Mouse (Mus musculus) embryo, embryonic 10 days (tissue): ENCODE measurements around the gene Gm27029.
"Not testable (repeated sequence)": the region's sequence is repeated elsewhere in the genome, so short reads cannot be mapped to it uniquely, and the experiment has no call there.

Source experiments
- DNase-seq: peaks from one replicate; pipeline ENCODE4 v3.0.0-alpha.2; 2015; ENCODE audit warnings: low spot score

Gene Gm27029

DNA sequence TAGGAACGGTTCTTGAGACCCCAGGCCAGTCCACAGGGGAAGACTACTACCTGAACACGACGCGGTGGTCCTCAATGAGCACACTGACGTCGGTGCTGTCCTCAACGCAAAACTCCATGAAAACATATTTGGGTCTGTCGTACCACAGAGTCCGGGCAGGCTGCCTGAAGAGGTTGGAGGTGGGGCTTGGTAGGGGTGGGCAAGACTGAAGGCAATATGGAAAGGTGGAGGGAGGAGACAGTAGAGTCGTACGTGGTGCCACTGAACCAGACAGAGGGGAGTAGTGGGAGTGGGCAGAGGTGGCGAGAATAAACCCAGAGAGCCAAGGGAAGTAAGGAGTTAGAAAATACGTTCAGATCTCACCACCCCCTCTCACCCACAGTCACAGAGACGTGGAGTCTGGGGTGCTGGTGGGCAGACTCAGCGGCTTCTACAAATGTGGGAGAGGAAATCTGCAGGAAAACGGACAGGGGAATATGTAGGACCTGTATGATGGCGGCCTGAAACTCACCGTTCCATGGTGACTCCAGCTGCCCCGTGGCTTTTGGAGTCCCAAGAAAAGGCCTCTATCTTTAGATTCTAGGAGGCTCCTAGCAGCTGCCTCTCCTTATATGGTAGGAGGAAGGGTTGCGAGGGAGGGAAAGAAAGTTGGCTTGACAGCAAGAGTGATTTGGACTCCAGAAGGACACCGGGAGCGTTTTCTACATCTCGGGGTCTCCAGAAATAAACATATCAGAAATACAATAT, at the start of gene Gm27029:
Gene Gm27029, minus strand, starts transcription at position 692 of the 747 bp plus-strand sequence.
- DNase-seq: peak; percentile 67

- no peak for DNase-seq
Measured at GRCm38 (mm10) chr11:101474298-101474697, 49.7 kb upstream of the Gm27029 start.

DNA sequence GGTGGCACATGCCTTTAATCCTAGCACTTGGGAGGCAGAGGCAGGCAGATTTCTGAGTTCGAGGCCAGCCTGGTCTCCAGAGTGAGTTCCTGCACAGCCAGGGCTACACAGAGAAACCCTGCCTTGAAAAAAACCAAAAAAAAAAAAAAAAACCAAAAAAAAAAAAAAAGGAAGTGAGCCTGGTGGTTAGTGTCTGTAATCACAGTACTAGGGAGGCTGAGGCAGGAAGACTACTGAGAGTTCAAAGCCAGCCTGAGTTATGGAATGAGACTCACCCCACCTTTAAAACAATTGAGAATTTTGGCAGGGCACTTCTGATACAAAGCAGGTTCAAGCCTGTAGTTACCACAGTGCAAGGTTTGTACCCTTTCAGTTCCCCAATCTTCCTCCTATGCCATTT, 49.1 kb upstream of the Gm27029 start:
- not testable (repeated sequence) for DNase-seq

DNA sequence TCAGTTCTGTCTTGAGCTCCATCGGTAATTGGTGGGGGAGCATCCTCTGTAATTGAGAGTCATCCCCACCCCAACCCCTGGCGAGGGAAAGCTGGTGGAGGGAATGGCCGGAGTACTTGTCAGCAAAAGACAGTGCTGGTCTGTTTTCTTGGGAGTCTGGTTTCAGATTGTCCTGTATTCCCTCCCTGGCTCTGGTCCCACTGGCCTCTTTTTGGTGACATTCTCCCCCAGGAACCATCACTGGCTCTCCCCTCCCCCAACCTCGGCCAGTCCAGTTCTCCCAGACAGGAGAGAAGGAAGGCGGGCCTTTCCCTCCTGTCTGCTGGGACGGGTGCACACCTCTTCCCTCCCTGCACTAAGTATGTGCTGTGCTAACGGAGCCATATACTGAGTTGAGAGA, 47.7 kb upstream of the Gm27029 start:
- no peak for DNase-seq

- DNase-seq: no peak
Measured at GRCm38 (mm10) chr11:101471926-101472325, 47.3 kb upstream of the Gm27029 start.

DNA sequence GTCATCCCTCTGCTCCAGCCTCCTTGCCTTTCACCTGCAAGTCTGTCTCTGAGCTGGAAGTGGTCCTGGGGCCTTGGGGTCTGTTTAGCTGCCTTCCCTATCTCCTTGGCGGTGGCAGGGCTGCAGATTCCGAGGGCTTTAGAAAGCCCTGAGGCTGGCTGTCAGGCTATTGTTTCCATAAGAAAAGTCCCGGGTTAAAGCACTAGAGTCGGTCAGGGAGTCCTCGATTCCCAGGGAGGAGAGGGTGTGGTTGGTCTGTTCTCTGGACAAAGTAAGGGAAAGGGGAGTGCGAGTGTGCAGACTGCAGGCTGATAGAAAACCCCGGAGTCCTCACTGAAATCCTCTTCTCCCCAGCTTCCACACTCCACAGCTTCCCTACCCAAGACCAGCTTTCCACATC, 45.6 kb upstream of the Gm27029 start:
- no peak for DNase-seq

- DNase-seq: no peak
Measured at GRCm38 (mm10) chr11:101469155-101469554, 44.6 kb upstream of the Gm27029 start.

GRCm38 (mm10) chr11:101468731-101469130, 44.1 kb upstream of the Gm27029 start:
- DNase-seq: no peak

DNA sequence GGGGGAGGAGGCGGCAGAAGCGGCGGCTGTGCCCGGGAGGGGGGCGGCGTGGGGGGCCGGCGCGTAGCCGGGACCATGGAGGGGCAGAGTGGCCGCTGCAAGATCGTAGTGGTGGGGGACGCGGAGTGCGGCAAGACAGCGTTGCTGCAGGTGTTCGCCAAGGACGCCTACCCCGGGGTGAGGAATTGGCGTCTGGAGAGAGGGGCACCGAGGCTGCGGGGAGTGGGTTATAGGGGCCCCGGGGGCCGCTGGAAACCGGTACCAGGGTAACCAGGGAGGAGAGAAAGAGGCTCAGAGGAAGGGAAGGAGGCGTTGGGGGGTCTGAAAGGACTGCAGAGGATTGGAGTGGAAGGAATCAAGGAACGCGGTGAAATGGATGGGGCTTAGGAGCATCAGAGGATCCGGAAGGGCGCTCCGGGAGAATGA, 43.7 kb upstream of the Gm27029 start:
- no peak for DNase-seq

GRCm38 (mm10) chr11:101467477-101468262, 43.1 kb upstream of the Gm27029 start:
- peak; percentile 77 for DNase-seq

- DNase-seq: not testable (repeated sequence)
Measured at GRCm38 (mm10) chr11:101466552-101466950, 42.0 kb upstream of the Gm27029 start.

- DNase-seq: peak; percentile 63
Measured at GRCm38 (mm10) chr11:101465869-101466551, 41.4 kb upstream of the Gm27029 start, which contains the start of gene Vat1. Gene Vat1, minus strand, starts transcription at chr11:101466230.

GRCm38 (mm10) chr11:101465101-101465868, 40.7 kb upstream of the Gm27029 start:
- DNase-seq: peak; percentile 66

GRCm38 (mm10) chr11:101464211-101465100, 39.9 kb upstream of the Gm27029 start, which contains the start of gene Rnd2:
Gene Rnd2, plus strand, starts transcription at chr11:101464999.
- DNase-seq: no peak

- DNase-seq: peak; percentile 84
Measured at GRCm38 (mm10) chr11:101462583-101463440, 38.2 kb upstream of the Gm27029 start.

DNA sequence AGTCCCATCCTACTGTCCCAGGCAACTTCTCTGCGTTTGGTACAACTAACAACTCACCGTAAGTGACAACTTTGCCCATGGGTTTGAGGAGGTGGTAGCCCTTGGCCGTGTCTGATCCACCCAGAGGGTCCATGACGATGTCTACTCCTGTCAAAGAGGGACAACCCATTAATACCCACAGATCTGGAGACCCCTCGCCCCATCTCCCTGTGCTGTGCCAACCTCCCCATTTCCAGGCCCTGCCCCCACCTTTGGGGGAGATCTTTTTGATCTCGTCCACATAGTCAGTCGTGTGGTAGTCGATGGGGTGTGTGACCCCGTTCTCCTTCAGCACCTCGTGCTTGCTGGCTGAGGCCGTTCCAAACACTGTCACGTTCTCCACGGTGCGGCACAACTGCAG, 37.5 kb upstream of the Gm27029 start:
- no peak for DNase-seq

DNA sequence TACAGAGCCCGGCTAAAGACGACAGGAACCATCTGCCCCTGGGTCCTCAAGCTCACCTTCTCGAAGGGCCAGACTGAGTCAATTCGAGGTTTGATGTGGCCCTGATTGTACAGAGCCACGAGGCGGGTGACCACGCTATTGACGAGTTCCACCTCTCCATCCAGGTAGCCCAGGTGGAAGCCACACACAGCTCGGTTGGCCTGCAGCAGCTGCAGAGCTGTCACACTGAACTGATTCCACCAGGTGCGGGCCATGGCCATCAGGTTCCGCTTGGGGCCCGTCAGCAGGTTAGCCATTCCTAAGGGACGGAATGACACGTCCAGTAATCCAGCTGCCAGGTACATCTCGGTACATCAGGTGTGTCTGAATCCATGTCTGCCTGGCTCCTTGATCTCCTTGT, 35.7 kb upstream of the Gm27029 start:
- DNase-seq: no peak

- no peak for DNase-seq
Measured at GRCm38 (mm10) chr11:101459716-101460115, 35.1 kb upstream of the Gm27029 start.

- no peak for DNase-seq
Measured at GRCm38 (mm10) chr11:101458217-101458616, 33.6 kb upstream of the Gm27029 start.

DNA sequence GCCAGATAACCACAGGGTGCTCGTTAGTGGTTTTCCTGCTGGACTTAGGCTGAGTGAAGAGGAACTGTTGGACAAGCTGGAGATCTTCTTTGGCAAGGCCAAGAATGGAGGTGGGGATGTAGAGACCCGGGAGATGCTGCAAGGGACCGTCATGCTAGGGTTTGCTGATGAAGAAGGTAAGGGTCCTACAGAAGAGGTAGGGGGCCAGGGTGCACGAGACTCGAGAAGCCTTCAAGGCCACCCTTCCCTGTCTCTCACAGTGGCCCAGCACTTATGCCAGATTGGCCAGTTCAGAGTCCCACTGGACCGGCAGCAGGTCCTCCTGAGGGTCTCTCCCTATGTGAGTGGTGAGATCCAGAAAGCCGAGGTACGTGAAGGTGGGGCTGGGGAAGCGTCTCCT, 33.0 kb upstream of the Gm27029 start:
- DNase-seq: no peak
